Mouse (Mus musculus): ENCODE measurements at regions not wholly inside any gene's neighbourhood (a gene's known extent, or its start where the extent isn't known, plus 50 kb on each side); places are given as distances from the start of the nearest gene placed in this dataset.

DNA sequence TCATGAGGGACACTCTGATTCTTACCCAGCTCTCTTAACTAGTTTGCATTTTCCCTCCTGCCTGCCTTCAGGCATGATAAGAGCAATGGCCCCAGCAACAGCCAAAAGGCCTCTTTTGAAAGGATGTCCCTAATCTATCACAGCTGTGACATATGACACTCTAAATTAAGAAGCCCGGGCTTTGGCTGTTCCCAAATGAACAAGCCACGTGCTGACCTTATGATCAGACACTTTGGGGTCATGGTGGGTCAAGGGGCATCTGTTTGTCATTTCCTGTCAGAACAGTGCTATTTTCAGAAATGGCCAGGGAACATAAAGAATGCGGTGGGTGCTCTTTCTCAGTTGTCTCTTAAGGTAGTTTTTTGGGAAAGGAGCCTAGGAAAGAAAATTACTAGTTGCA is 463.5 kb downstream of the Slc4a3 start:
- Histone ChIP-seq H3K4me3 (no peak overlapping the region), H3K36me3 (no peaks in the 10 kb centered on the region), H3K9me3 (0 out of 2 replicates have a peak, but pooled peaks cover 2% of the 10 kb centered on the region), H3K4me1 (peaks cover 19% of the 10 kb centered on the region), H3K27ac (no peak overlapping the region), H3K27me3 (ENCODE audit: insufficient read depth, poor library complexity, severe bottlenecking) (no peaks in the 10 kb centered on the region)
- 7% methylated on average over 3 of the region's 3 CpGs for WGBS
- DNase-seq (ENCODE audit: low spot score): peak; percentile 77

DNA sequence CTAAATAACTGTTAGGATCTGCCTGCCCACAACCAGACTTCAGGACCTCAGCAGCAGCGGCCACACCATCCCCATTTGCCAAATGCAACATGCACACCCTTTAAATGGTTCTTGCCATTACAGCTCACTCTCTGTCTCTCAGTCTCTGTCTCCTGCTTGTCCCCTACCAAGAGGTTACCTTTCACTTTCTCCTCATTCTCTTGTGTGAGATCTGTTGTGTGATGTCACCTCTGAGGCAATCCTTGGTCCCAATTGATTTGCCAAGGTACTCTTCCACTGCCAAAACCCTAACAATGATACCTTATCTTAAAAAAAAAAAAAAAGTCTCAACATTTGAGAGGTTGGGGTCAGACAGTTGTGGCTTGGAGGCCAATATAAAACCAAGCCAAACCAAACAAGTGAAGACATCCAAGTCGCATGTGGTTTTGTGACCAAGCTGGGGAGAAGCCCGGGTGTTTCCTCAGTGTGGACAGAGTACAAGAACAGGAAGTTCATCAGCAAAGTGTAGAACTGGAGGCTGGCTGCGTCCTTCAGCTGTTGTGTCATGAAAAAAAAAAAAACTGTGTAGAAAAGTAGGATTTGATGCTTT is 464.2 kb downstream of the Slc4a3 start:
- DNase-seq (ENCODE audit: low spot score): no peak
- Histone ChIP-seq H3K27me3 (ENCODE audit: insufficient read depth, poor library complexity, severe bottlenecking) (no peaks in the 10 kb centered on the region), H3K4me1 (peaks cover 19% of the 10 kb centered on the region), H3K36me3 (no peaks in the 10 kb centered on the region), H3K4me3 (no peak overlapping the region), H3K27ac (no peak overlapping the region), H3K9me3 (0 out of 2 replicates have a peak, but pooled peaks cover 2% of the 10 kb centered on the region)
- WGBS: 74% methylated on average over 4 of the region's 4 CpGs

DNA sequence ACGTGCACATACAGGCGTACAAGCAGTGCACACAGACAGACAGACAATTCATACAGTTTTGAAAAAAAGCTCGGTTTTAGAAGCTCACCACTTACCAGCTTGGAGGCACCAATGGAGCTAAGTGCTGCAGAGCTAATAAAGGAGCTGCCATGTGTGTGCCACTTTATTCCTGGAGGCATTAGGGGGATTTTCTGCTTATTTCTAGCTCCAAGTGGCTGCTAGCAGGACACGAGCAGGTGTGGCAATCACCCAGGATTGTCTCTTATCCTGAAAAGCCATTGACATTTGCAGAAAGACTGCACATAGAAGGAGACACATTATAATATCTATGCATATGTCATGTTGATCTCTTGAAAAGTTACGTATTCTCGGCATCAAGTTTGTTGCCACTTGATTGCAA is 472.5 kb downstream of the Slc4a3 start:
- no peak for DNase-seq (ENCODE audit: low spot score)
- Histone ChIP-seq H3K9me3 (no peaks in the 10 kb centered on the region), H3K27ac (no peak overlapping the region), H3K4me1 (0 out of 2 replicates have a peak, but pooled peaks cover 7% of the 10 kb centered on the region), H3K4me3 (no peak overlapping the region), H3K36me3 (no peaks in the 10 kb centered on the region), H3K27me3 (ENCODE audit: insufficient read depth, poor library complexity, severe bottlenecking) (no peaks in the 10 kb centered on the region)
- 85% methylated on average over 6 of the region's 6 CpGs for WGBS

DNA sequence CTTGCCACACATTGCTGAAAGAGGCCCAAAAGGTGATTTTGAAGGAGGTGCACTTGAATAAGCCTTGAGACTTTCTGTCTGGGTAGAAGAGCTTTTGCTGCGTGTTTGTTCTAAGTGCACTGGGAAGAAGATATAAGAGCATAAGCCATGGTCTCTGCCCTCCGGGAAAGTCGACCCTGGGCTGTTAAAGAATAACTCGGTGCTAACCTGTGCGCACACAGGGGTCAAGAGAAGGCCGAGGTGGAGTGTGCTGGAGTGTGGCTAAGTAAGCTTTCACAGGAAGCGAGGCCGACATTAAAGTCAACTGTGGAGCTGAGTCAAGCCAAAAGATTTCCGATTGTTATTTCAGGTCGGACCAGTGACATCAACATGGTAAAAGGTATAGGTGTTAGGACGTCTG is 473.0 kb downstream of the Slc4a3 start:
- WGBS: 79% methylated on average over 11 of the region's 11 CpGs
- Histone ChIP-seq H3K27me3 (ENCODE audit: insufficient read depth, poor library complexity, severe bottlenecking) (no peaks in the 10 kb centered on the region), H3K9me3 (no peaks in the 10 kb centered on the region), H3K4me1 (0 out of 2 replicates have a peak, but pooled peaks cover 7% of the 10 kb centered on the region), H3K4me3 (no peak overlapping the region), H3K36me3 (no peaks in the 10 kb centered on the region), H3K27ac (no peak overlapping the region)
- DNase-seq (ENCODE audit: low spot score): no peak

DNA sequence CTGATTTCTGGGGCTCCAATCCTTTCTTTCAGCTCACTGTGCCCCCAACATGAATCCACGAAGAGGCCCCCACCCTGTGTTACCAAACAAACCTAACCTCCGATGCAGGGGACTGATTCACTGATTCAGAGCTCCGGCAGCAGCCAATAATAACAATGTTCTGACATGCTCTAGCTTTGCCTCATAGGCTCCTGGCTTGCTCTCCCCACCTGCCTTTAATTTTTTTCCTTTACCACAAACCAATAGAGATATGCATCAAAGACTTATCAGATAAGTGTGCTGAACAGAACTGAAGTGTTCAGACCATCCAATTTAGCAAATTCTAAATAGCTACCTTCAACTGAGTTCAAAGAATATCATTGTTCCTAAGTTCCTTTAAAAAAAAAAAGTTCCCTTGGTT is 478.6 kb downstream of the Slc4a3 start:
- 75% methylated on average over 3 of the region's 3 CpGs for WGBS
- 0 out of 2 replicates have a peak, but pooled peaks cover 4% of the 10 kb centered on the region for H3K4me1 ChIP-seq
- no peaks in the 10 kb centered on the region for H3K9me3 ChIP-seq
- no peaks in the 10 kb centered on the region for H3K36me3 ChIP-seq
- no peak overlapping the region for H3K27ac ChIP-seq
- H3K27me3 ChIP-seq (ENCODE audit: insufficient read depth, poor library complexity, severe bottlenecking): no peaks in the 10 kb centered on the region
- H3K4me3 ChIP-seq: no peak overlapping the region
- DNase-seq (ENCODE audit: low spot score): no peak

- Histone ChIP-seq H3K4me3 (no peak overlapping the region), H3K9me3 (no peaks in the 10 kb centered on the region), H3K4me1 (0 out of 2 replicates have a peak, but pooled peaks cover 4% of the 10 kb centered on the region), H3K36me3 (no peaks in the 10 kb centered on the region), H3K27ac (no peak overlapping the region), H3K27me3 (ENCODE audit: insufficient read depth, poor library complexity, severe bottlenecking) (no peaks in the 10 kb centered on the region)
- WGBS: 68% methylated on average over 4 of the region's 4 CpGs
- no peak for DNase-seq (ENCODE audit: low spot score)
Measured at GRCm38 (mm10) chr1:76025389-76025788, 479.3 kb downstream of the Slc4a3 start.

DNA sequence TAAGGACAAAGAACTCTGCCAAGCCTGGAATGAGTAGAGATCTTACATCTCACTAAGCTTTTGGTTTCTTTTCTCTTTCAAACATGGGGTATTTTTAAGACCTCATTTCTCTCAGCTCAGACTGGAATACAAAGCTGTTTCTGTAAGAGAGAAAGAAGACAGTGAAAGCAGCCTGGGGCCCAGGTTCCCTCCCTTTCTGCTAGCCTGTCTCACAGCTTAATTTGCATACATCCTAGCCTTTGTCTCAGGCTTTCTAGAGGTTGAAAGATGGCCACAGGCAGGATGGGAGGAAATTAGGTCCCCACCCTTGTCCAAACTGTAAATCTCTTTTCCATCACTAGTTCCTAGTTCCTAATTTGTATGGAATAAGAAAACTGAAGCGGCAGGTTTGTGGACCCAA is 483.0 kb downstream of the Slc4a3 start:
- Histone ChIP-seq H3K9me3 (no peaks in the 10 kb centered on the region), H3K27ac (no peak overlapping the region), H3K4me1 (no peaks in the 10 kb centered on the region), H3K4me3 (no peak overlapping the region), H3K36me3 (no peaks in the 10 kb centered on the region), H3K27me3 (ENCODE audit: insufficient read depth, poor library complexity, severe bottlenecking) (no peaks in the 10 kb centered on the region)
- 84% methylated on average over 1 of the region's 1 CpGs for WGBS
- no peak for DNase-seq (ENCODE audit: low spot score)

DNA sequence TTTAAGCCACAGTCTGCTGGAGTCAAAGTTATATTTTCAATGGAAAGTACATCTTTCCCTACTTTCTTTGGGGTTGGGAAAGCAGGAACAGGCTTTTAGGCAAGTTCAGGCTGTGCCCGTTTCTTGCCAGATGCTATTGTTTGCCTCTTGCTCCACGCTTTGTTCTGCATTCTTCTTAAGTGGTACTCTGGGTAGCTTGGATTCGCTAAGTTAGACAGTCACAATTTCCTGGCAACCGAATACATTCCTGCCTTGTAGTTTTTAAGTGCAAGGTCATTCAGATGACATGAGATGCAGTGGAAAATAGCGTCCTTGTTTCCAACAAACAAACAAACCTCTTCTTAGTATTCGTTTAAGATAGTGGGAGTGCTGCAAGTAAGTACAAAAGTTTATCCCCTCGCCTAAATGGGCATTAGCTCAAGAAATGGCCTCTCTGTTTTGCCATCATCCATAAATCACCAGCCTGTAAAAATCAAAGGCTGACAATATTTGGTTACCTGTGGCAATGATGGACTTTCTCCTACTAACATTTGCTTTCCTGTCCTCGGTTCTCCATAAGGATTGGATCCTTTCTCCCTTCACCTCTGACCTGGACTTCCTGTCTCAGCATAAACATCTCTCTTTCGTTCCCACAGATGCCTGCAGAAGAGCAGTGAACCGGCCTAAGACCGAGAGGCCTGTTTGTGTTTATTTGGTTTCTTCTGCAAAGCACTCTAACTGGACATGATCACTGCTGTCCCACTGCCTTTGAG is 485.3 kb downstream of the Slc4a3 start:
- H3K9me3 ChIP-seq: no peaks in the 10 kb centered on the region
- no peak overlapping the region for H3K27ac ChIP-seq
- H3K36me3 ChIP-seq: no peaks in the 10 kb centered on the region
- no peaks in the 10 kb centered on the region for H3K27me3 ChIP-seq (ENCODE audit: insufficient read depth, poor library complexity, severe bottlenecking)
- H3K4me1 ChIP-seq: no peaks in the 10 kb centered on the region
- DNase-seq (ENCODE audit: low spot score): no peak
- WGBS: 65% methylated on average over 11 of the region's 11 CpGs
- no peak overlapping the region for H3K4me3 ChIP-seq

GRCm38 (mm10) chr1:76031923-76032285 is 485.8 kb downstream of the Slc4a3 start:
- Histone ChIP-seq H3K4me1 (no peaks in the 10 kb centered on the region), H3K27me3 (ENCODE audit: insufficient read depth, poor library complexity, severe bottlenecking) (no peaks in the 10 kb centered on the region), H3K4me3 (no peak overlapping the region), H3K36me3 (no peaks in the 10 kb centered on the region), H3K9me3 (no peaks in the 10 kb centered on the region), H3K27ac (no peak overlapping the region)
- no peak for DNase-seq (ENCODE audit: low spot score)
- 77% methylated on average over 4 of the region's 4 CpGs for WGBS

- H3K27me3 ChIP-seq (ENCODE audit: insufficient read depth, poor library complexity, severe bottlenecking): no peaks in the 10 kb centered on the region
- H3K9me3 ChIP-seq: no peaks in the 10 kb centered on the region
- H3K27ac ChIP-seq: no peak overlapping the region
- 81% methylated on average over 3 of the region's 3 CpGs for WGBS
- H3K4me3 ChIP-seq: no peak overlapping the region
- H3K36me3 ChIP-seq: no peaks in the 10 kb centered on the region
- no peaks in the 10 kb centered on the region for H3K4me1 ChIP-seq
- no peak for DNase-seq (ENCODE audit: low spot score)
Measured at GRCm38 (mm10) chr1:76032626-76033025, 486.6 kb downstream of the Slc4a3 start.

DNA sequence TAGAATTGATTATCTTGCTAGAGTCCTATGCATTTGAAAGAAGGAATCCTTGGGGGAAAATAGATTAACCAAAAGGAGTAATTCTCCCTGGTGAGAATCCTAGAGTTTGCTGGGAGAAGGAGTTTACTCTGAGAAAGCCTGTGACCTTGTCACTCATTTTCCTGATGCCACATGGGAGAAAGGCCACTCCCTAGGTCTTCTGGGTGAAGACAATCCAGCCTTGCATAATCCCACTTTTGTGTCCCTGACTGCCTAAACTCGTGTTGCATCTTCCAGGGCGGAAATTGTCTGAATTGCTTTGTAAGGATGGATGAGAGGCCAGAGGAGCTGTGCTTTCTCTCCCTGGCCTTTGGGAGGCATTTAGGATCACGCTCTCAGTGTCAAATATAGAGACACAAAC is 490.2 kb downstream of the Slc4a3 start:
- Histone ChIP-seq H3K27ac (no peak overlapping the region), H3K36me3 (no peaks in the 10 kb centered on the region), H3K27me3 (ENCODE audit: insufficient read depth, poor library complexity, severe bottlenecking) (no peaks in the 10 kb centered on the region), H3K4me1 (peaks cover 9% of the 10 kb centered on the region), H3K9me3 (no peaks in the 10 kb centered on the region), H3K4me3 (no peak overlapping the region)
- no peak for DNase-seq (ENCODE audit: low spot score)
- 51% methylated on average over 3 of the region's 3 CpGs for WGBS

- Histone ChIP-seq H3K4me1 (peaks cover 9% of the 10 kb centered on the region), H3K27me3 (ENCODE audit: insufficient read depth, poor library complexity, severe bottlenecking) (no peaks in the 10 kb centered on the region), H3K27ac (peak overlapping the region; percentile 62; the same call in 1 of the 2 replicates), H3K4me3 (no peak overlapping the region), H3K36me3 (no peaks in the 10 kb centered on the region), H3K9me3 (no peaks in the 10 kb centered on the region)
- WGBS: 46% methylated on average over 4 of the region's 4 CpGs
- peak; percentile 93 for DNase-seq (ENCODE audit: low spot score)
Measured at GRCm38 (mm10) chr1:76039029-76039655, 493.1 kb downstream of the Slc4a3 start.

DNA sequence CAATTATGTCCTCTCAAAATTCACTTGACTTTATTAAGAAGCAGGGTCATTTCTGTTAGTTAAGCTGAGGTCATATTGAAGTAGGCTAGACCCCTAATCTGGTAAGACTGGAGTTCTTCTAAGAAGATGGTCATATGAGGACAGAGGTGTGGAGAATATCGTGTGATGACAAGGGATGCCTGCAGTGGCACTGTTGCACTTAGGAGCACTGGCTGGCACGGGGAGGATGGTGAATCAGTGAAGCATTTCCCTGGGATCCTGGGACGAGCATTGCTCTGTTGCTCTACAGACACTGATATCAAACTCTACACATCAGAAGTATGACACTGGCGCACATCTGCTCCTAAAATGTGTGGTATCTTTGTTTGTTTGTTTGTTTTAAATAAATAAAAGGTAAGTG is 493.6 kb downstream of the Slc4a3 start:
- no peaks in the 10 kb centered on the region for H3K27me3 ChIP-seq (ENCODE audit: insufficient read depth, poor library complexity, severe bottlenecking)
- H3K4me3 ChIP-seq: no peak overlapping the region
- no peaks in the 10 kb centered on the region for H3K9me3 ChIP-seq
- peak overlapping the region; percentile 62; the same call in 1 of the 2 replicates for H3K27ac ChIP-seq
- peaks cover 9% of the 10 kb centered on the region for H3K4me1 ChIP-seq
- DNase-seq (ENCODE audit: low spot score): no peak
- H3K36me3 ChIP-seq: no peaks in the 10 kb centered on the region
- 73% methylated on average over 4 of the region's 4 CpGs for WGBS
